Mouse (Mus musculus) c-Kit-positive CD71-positive TER-119-negative erythroid progenitor cells, embryonic 14.5 days (primary cell): ENCODE measurements at regions not wholly inside any gene's neighbourhood (a gene's known extent, or its start where the extent isn't known, plus 50 kb on each side); places are given as distances from the start of the nearest gene placed in this dataset.

Experiments
- DNase-seq: peaks from one replicate; pipeline ENCODE4 v3.0.0-alpha.2; 2013; ENCODE audit warnings: low read depth

DNA sequence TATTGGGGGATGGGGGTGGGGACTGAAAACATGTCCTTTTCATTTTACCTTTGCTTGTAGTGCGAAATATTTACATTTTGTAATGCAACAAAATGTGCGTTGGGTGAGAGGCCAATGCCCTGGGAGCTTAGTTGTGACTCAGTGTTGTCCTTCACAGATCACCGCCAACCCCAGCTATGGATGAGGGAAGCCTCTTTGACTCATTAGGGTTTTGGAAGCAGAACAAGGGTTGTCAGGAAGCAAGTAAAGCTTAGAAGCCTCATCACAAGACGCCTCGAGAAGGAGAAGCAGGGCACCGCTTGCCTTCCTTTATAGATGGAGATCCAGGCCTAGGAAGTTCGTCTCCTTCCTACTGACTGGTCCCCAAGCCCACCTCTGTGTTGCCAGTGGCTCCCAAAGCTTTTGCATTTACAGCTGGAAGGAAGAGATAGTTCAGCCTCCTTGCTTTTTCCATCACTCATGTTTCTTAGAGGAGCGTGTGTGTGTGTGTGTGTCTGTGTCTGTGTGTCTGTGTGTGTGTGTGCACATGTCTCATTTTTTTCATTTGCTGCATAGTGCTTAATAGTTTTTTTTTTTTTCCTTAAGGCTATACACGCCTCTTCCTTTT, 1297.2 kb upstream of the A1bg start:
- DNase-seq: no peak

DNA sequence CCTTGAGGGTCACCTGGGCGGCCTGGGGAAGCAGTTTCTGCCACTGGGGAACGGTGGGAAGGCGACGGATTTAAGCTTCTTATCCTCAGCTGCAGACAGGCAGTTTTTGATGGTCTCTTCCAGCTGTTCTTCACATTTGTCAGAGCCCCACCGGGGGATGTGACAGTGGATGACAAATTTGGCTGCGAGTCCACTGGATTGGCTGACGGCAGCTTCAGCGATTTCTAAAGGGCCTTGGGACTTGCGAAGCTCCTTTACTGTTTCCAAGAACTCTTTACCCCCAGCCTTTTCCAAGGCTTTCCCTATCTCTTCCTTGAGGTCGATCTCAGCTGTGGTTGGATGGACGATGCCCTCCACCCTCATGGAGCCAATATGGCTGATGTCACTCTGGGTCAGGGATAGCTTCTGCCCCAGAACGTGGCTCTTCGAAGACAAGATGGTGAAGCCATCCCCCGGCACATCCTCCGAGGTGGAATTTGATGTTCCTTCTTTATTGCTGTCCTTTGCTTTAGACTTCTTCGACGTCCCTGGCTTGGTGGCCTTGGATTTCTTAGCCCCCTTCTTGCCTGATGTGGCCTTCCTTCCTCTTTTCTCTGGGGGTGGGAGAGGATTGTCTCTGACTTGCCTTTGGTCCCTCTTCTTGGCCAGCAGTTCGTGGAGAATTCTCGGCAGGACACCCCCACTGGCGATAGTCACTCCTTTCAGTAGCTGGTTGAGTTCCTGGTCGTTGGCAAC, 1295.7 kb upstream of the A1bg start:
- no peak for DNase-seq

DNA sequence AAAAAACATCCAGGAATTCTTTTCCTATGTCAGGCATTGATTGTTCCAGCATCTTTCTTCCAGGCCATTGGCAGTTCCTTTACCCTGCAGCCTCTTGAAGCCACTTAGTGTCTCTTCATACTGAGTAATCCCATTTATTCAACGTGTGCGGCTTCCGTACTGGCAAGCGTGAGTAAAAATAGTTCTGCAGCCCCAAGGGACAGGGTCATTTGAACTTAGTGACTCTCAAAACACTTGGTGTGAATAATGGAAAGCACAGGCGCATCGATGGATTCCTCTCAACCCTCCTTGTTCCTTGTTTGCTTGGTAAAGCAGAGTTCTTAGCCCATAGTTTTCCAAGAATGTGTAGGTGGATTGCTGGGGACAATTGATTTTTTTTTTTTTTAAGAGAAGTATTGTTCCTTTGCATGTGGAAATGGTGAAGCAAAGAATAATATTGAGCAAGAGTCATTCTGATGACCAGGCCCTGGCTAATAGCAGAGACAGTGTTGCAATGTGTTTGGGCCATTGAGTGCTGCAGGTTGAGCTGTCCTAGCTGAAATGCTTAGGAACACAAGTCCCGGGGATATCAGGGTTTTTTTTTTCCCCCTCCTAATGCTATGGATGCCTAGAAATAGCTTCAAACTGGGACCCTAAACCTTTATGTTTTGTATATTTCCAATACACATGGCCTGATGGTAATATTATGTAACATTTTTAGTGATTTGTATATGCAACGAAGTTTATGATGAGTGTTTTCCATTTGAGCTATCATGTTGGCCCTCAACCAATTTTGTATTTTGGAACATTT, 1294.1 kb upstream of the A1bg start:
- DNase-seq: no peak

DNA sequence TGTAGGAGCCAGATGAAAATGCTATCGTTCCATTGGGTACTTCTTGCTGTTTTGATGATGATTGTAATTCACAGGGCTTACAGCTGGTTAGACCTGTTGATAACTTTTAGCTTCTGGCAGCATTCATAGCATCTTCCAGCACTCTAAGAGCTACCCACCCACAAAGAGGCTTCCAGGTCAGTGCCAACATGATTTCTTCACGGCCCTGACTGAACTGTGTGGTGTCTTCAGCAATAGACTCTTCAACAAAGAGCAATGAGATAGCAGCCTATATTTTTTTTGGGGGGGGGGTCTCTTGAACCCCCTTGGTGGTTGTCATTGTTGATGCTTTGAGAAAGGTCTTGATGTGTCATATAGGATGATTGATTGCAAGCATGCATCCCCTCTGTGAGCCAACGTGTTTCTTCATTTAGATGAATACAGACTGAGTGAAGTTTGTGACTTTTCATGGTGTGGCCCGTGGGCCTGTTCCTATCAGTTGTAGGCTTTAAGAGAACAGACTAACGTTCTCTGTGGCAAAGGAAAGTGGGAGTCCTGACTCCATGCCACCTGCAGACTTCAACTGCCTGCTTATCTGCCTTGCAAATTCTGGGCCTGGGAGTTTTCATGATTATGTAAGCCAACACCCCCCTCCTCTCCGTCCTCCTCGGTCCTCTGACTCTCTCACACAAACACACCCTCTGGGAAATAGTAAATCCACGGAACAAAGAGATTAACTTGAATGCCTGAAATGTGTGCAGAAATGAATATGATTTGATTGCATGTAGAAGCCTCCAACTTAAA, 1293.0 kb upstream of the A1bg start:
- peak; percentile 61 for DNase-seq

DNA sequence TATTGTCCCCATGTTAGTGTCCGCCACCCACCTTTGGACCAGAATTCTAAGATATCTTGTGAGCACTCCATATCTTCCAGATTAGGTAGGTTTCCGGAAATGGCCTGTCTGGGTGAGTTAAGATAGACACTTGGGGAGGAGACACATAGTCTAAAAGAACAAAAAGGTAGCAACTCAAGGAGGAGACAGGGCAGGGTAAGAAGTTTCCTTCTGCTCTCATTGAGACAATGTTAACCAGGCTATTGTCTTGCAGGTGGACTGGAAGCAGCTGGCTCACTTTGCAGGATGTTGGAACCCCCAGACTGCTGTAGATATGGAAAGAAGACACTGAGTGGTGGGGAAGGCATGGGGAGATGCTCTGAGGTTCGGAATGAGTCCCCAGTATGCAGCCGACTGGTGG, 1291.5 kb upstream of the A1bg start:
- peak; percentile 55 for DNase-seq

DNA sequence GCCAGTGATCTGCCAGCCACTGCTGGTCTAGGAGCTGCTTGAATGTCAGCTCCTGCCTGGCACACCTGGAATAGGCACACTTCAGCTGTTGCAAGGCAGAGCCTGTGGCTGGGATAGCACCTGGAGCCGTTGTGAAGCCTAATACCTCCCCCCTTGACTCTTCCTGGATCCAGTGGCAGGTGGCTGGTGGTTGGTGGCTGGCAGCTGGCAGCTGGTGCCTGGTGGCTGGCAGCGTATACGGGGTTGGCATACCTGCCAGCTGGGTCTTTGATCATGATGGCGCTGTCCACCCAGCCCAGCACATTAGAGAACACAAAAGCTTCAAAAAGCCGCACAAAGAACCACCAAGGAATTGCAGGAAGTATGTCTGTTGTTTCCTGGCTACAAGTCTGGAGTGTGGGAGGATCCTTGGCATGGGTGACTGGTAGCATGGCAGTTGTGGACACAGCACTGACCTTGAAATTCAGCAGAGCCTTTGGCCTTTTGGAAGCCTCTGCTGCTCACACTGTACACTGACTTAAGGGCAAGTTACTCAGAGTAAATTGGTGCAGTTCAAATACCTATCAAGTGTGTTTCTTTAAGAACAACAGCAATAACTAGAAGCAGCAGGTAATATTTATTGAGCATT, 1289.6 kb upstream of the A1bg start:
- no peak for DNase-seq

DNA sequence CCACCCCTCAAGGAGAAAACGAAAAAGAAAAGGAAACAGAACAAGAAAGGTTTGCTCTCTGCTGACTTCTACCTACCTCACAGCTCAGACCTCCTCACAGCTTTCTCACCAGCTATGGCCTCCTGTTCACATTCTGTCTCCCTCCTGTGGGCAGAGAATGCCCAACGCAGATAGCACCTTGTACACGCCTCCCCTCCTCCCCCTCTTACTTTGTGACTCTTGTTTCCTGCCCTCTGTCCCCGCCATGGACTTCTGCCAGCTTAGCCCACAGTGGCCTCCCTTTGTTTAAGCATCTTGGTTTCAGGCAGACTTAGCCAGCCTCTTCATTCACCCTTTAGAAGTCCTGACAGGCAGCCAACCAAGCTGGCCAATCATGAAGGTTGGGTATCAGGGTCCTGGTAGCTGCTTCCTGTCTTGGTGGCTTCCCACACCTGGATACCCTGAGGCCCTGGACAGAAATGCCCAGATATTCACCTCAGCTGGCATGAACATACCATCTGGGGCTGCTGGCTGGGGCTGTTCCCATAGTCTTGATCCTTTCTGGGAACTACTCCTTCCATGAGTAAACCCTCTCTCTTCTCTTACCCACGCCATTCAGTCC, 1287.2 kb upstream of the A1bg start:
- no peak for DNase-seq

DNA sequence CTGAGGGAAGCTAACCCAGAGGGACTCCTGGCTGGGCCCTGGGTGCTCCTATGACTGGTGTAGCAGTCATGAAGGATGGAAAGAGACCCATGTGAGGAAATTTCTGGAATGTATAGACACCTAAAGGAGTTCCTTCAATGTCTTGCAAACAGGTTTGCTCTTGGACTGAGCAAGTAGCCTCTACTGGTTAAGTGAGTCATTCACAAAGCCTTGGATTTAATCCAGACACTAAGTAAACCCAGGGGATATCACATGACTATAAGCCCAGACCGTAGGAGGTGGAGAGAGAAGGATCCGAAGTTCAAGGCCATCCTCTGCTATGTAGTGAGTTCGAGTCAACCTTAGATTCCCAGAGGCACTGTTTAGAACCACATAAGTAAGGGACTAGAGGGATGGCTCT, 1286.5 kb upstream of the A1bg start:
- DNase-seq: no peak

DNA sequence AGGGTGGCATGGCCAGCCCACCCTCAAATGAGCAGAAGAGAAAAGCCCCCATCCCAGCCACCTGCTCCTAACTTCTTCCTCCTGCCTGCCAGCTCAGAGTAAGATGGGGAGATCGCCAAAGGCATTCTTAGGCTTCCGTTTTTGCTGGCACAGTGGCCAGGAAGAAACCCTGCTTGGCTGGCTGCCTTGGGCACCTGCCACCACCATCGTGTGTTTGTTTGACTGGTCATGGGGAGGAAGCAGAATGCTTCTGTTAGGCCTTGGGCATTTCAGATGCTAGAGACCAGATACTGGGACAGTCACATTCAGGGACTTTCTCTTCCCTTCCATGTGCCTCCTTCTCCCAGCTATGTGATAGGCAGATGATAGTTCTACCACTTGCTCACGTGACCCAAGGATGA, 1283.7 kb upstream of the A1bg start:
- DNase-seq: no peak

DNA sequence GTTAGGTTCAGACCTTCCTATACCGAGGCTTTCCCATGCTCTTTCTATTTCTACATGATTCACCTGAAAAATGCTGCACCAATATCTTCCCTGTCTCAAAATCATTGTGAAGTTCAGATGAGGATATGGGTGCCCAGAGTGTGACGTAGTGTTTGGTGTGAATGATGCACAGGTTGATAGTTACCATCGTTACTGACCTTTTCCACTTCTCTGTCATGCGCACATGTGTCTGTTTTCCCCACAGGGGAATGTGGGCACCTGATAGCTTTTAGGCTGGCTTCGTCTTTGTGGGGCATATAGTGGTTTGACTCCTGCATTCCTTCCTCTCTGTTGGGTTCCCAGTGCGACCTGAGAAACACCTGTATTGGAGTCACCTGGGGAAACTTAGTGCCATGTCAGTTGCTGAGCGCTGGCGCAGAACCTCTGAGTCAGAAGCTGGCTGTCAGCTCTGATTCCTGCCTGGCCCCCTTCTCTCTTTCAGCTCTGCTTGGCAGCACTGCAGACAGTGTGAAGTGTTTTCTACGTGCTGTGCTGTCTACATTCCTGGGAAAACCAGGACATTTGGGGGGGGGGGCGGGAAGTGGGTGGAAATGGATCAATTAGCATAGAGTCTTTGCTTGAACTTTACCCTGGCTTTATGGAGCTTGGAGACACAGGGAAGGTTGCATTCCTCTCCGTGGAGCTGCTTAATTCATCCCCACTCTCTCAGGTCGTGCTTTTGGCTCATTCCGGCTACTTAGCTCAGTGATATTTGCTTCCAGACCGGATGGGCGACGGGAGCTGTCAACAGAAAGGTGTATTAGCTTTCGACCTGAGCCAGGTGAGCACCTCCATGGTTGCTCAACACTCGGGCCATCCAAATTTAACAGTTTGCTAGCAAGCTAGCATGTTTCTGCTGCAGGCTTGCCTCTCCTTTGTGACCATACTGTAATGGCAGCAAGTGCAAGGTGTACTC, 1281.4 kb upstream of the A1bg start:
- no peak for DNase-seq

DNA sequence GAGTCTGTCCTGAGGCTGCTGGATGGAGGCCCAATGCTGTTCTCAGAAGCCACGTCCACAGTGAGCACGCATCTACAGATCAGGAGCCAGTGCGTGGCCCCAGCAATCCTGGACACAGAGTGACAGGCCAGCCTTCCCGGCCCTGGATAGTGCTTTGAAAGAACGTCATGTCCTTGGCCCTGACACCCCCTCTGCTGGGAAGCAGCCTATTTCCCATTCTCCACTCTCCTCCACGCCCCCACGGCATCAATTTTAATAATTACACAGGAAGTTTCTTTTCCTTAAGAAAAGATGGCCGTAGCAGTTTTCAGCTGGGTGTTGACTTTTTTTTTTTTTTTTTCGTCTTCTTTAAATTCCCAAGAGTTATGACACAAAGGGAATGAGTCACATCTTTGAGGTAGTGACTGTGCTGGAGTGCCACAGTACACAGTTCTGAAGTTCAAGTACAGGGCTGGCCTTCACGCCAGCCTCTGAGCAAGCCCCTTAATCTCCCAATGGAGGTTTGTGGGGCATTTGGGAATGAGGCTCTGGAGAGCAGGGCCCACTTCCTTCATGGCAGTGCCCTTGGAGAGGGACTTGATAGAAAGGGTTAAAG, 1280.1 kb upstream of the A1bg start:
- no peak for DNase-seq

DNA sequence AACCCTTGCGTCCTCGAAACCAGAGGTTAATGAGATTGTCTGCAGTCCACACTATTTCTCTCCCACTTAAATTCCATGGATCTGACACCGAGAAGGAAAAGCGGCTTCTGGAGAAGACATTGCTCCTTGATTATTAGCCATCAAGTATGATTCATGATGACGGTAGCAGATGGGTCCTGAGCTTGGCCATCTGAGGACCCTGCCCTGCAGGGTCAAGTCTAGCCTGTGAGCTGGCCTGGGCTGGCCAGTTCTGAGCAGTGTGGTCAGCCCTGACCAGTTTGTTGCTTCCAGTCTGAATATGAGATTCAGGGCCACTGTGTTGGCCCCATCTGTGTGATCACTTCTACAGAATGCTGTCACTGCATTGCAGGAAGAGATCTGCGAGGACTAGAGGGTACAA, 1275.9 kb upstream of the A1bg start:
- DNase-seq: no peak

DNA sequence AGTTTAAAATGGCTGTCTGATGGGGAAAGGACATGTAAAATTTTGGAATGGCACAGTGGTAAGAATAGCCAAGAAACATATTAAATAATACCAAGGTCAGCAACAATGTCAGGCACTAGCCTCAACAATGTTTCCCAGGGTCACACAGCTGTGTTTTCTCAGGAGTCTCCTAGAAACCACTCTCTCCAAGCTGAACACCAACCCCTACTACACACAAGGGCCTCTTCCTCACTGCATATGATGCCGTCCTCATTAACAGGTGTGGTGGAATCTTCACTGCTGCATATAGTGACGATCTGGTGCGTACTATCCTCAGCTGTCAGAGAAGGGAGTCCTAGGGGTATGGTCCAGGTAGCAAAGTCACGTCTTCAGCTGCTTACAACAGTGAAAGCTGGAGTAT, 1275.4 kb upstream of the A1bg start:
- no peak for DNase-seq

DNA sequence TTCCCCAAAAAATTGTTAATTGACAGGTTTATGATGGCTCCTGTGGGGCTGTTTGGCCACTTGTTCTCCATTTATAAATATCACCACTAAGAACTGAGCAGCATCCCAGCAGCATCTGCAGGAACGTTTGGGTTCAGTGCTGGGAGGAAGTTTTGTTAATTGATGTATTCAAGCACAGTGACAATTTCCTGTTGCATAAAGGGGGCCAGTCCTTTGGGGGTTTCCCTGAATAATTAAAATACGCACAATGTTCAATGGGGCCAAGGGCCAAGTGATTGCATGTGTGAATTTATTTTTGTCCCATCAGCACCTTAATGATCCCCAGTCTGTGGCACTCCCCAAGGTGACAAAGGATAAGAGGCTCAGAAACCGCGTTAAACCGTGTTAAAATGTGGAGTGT, 1272.6 kb upstream of the A1bg start:
- DNase-seq: no peak

DNA sequence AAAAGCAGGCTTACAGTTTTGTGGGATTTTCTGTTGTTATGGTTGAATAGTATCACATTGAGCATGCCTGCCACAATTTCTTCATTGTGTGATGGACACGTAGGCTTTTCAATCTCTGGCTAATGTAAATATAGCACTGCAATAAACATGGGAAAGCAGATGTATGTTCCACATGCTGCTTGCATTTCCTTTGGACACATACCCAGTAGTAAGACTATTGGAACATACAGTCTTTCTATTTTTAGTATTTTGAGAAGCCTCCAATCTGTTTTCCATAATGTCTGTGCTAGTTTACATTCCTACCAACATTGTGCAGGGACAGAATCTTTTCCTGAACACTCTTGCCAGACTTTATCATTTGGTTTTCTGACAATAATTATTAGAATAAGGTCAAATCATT, 1269.9 kb upstream of the A1bg start:
- DNase-seq: no peak

DNA sequence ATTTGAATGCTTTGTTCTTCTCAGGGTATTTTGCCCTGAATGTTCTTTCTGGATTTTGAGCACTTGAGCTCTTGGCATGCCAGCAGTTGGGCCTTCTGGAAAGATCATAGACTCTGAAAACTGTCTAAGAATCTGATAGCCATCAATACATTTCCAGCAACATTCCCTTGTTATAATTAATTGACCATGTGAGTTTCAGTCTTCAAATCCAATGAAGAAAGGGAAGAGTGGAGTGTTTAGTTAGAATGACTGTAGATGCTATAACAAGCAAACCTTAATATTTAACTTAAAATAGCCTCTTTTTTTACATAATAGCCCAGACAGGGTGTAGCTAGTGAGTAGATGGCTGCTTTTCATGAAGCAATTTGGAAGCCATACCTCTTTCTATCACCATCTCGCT, 1268.8 kb upstream of the A1bg start:
- DNase-seq: no peak

DNA sequence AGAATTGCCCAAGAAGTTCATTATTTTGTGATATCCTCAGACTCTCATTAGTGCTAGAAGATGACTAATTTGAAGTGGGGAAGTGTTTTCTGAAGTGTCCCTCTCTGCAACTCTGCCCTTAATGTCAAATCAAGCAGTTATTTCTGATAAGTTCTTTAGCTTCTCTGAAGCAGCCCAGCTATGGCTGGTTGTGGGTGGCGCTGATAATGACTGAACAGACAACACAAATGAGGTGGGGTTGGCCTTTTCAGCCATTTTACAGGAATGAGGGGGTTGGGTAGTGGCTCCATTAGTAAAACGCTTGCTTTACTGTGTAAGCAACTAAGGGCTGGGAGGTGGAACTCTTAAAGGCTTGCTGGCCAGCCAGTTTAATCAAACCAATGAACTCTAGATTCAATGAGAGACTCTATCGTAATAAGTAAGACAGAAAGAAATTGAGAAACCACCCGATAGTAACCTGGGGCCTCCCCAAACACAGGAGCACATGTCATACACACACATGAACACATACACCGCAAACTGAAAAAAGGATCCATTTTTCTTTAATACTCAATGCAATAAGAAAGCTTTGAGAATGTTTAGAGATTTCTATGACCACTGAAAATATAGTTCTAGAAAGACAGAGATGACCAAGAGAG, 1268.3 kb upstream of the A1bg start:
- DNase-seq: peak; percentile 83

DNA sequence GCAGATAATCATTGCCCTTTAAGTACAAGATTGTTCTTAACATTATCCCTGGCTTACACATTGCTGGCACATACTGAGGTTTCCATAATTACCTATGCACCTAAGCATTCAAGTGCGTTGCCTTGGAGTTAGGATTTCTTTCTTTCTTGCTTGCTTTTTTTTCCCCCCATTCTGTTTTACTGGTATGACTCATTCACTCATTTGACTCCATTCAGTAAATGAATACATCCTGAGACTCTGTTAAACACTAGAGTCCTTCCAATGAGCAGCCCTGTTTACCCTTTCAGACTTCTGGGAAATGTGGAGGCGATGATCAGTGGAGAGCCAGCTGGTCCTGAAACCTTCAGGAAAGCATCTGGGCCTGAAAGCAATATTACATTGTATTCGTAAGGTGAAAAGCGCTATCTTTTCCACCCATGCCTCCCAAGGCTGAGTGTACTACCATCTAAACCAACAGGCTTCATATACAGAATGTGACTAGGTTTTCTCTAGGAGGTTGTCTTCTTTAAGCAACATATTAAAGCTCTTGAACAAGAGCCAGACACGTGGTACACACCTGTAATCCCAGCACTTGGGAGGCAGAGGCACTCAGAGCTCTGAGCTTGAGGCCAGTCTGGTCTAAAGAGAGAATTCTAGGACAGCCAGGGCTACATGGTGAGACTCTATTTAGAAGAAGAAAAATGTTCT, 1267.6 kb upstream of the A1bg start:
- DNase-seq: peak; percentile 56
